Mouse (Mus musculus) lung, adult 10 weeks (tissue): ENCODE measurements around the gene Ssu2. TPM values are rescaled to one million over a fixed set of nuclear protein-coding genes. Genes with fewer than 3 reads are reported as not detected.

ENCODE experiments used
- polyA plus RNA-seq: library from polyadenylated mRNA; stranded (reverse); fragments of 350-450 nt; fragmentation: Illumina TruSeq; extraction: RNeasy Lipid Tissue Mini Kit (QIAGEN cat#74804); gene quantifications from one replicate; pipeline ENCODE4 v1.2.3, GENCODE M21; 2014; ENCODE audit warnings: low read depth, low replicate concordance; ENCODE audit not compliant: insufficient read depth

The Ssu2 gene
- polyA plus RNA-seq: not detected

DNA sequence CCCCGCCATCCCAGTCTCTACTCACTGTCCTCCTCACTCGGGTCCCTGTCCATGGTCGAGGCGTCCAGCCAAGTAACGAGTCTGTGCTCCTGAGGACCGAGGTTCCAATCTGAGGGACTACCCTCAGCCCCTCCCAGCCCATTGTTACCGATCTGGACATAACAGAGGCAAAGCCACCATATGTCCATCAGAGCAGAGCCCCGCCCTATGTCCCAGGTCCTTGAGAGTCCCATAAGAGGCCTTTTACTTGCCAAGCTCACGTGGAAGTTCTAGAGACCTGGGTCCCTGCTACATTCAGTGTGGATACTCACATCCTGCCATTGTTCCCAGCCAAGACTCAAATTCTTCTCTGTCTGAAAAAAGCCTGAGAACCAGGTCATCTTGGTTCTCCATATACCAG lies at the start of gene Ssu2:
Ssu2 (minus strand) TSS at position 77 of the 400 bp plus-strand sequence.

Other genes with a start within 250 kb of the Ssu2 start
- gene Lmcd1, start 114.3 kb downstream of the Ssu2 start, polyA plus RNA-seq: 20.7 TPM
- gene Cav3, start 71.5 kb upstream of the Ssu2 start, polyA plus RNA-seq: 4.2 TPM
- gene Oxtr, start 101.9 kb upstream of the Ssu2 start, polyA plus RNA-seq: not detected